ENCODE assay signal across 24 mouse cellular contexts in genomic region chr7:4919096-4919495, GRCm38 (mm10). TPM values are rescaled to one million over a fixed set of nuclear protein-coding genes. Genes with fewer than 3 reads are reported as not detected.
"Had no signal": no experiment of that assay in that cellular context is flagged by ENCODE, and none has a peak within 500 bp of the region (broad histone marks: within the 10 kb centered on the region; RNA-seq: fewer than 3 reads in every experiment).

No protein-coding gene starts in this region.

- DNase-seq: kidney, adult 8-10 months; kidney, postnatal 10 days; kidney, postnatal 36 days; layer of hippocampus, postnatal 36 days; liver, embryonic 13.5 days; lung, adult 2 months; lung, postnatal 14 days; lung, postnatal 4 days; retina, postnatal 1 day; right cerebral cortex, postnatal 25 days; spleen, adult 18-20 months; thymus, postnatal 25 days had no signal

- H3K9ac ChIP-seq: kidney, embryonic 15.5 days; liver, embryonic 13.5 days; midbrain, embryonic 12.5 days; neural tube, embryonic 13.5 days; stomach, embryonic 15.5 days had no signal

- H3K27me3 ChIP-seq: kidney, embryonic 15.5 days; midbrain, embryonic 12.5 days; neural tube, embryonic 13.5 days; stomach, embryonic 15.5 days had no signal

- H3K4me2 ChIP-seq: kidney, embryonic 15.5 days; liver, embryonic 13.5 days; midbrain, embryonic 12.5 days; neural tube, embryonic 13.5 days; stomach, embryonic 15.5 days had no signal

- H3K9me3 ChIP-seq: kidney, embryonic 15.5 days; liver, embryonic 13.5 days; midbrain, embryonic 12.5 days; neural tube, embryonic 13.5 days; stomach, embryonic 15.5 days had no signal

- H3K4me3 ChIP-seq: kidney, embryonic 15.5 days; left cerebral cortex, adult 2 months; liver, embryonic 13.5 days; midbrain, embryonic 12.5 days; stomach, embryonic 15.5 days had no signal

- H3K27ac ChIP-seq: kidney, embryonic 15.5 days; left cerebral cortex, adult 2 months; liver, embryonic 13.5 days; midbrain, embryonic 12.5 days; neural tube, embryonic 13.5 days; stomach, embryonic 15.5 days had no signal

RNA-seq across cellular contexts. Expression of gene Ssc5d, which starts 6.5 kb away (rescaled TPM):
- total RNA-seq: megakaryocyte progenitor cell, adult 5-6 weeks; megakaryocyte-erythroid progenitor cell, adult 5-6 weeks had no signal

RNA-seq across cellular contexts. Expression of gene Gm36210, which starts 12.8 kb away (rescaled TPM):
- total RNA-seq: liver, adult 2 months; megakaryocyte progenitor cell, adult 5-6 weeks; megakaryocyte-erythroid progenitor cell, adult 5-6 weeks; neutrophil, adult 5-6 weeks had no signal
- polyA plus RNA-seq: kidney, embryonic 15.5 days; limb, embryonic 11.5 days; liver, embryonic 16.5 days; lung, embryonic 16.5 days; midbrain, embryonic 12.5 days; stomach, embryonic 15.5 days had no signal
